Mouse (Mus musculus): Measurements from ENCODE around the gene Ankrd31.

GRCm38 (mm10) chr13:96932745-96933144, 184.7 kb downstream of the Ankrd31 start:
- TF ChIP-seq MAFK (IDR thresholded peaks at IDR 0.05; ENCODE audit: insufficient read depth, low read depth, low read length) (no peak), ZC3H11A (IDR thresholded peaks at IDR 0.05; ENCODE audit: borderline replicate concordance, low read depth, low read length) (no peak), HCFC1 (IDR thresholded peaks at IDR 0.05; ENCODE audit: borderline replicate concordance, insufficient read depth, low read length) (no peak), CHD2 (IDR thresholded peaks at IDR 0.05; ENCODE audit: low read depth, low read length) (no peak)

All from ES-E14 (cell line).